In genomic region chr12:12508487-12509125, GRCm38 (mm10) we compare ENCODE assay signal across 13 mouse cellular contexts.
DNase-seq lines count a peak whose midpoint lies in the region; ATAC-seq lines count a peak whose summit lies in the region.
"Had no signal": no experiment of that assay in that cellular context is flagged by ENCODE, and none has a peak within 500 bp of the region (broad histone marks: within the 10 kb centered on the region; RNA-seq: fewer than 3 reads in every experiment).

No protein-coding gene starts in this region.

- no peak overlapping the region for H3K4me2 ChIP-seq in heart, embryonic 15.5 days
- no peak overlapping the region for H3K4me2 ChIP-seq in lung, embryonic 16.5 days (ENCODE audit: low read depth, low read length)
- no peak overlapping the region for H3K4me2 ChIP-seq in forebrain, embryonic 16.5 days (ENCODE audit: low read length)
- H3K4me2 ChIP-seq in stomach, embryonic 14.5 days (replicated peaks; ENCODE audit: low read depth, low read length), result no peak overlapping the region
- H3K4me2 ChIP-seq: liver, embryonic 11.5 days had no signal

- H3K9me3 ChIP-seq in heart, embryonic 15.5 days (replicated peaks), result no peaks in the 10 kb centered on the region
- no peaks in the 10 kb centered on the region for H3K9me3 ChIP-seq in lung, embryonic 16.5 days (ENCODE audit: control insufficient read depth, low read length)
- no peaks in the 10 kb centered on the region for H3K9me3 ChIP-seq in forebrain, embryonic 16.5 days (ENCODE audit: control insufficient read depth, low read length)
- no peaks in the 10 kb centered on the region for H3K9me3 ChIP-seq in stomach, embryonic 14.5 days (ENCODE audit: control insufficient read depth, low read depth, low read length)

- H3K27me3 ChIP-seq in heart, embryonic 15.5 days, result no peaks in the 10 kb centered on the region
- no peaks in the 10 kb centered on the region for H3K27me3 ChIP-seq in lung, embryonic 16.5 days (ENCODE audit: control insufficient read depth, insufficient read depth, low read depth, low read length)
- no peaks in the 10 kb centered on the region for H3K27me3 ChIP-seq in forebrain, embryonic 16.5 days (replicated peaks; ENCODE audit: control insufficient read depth, insufficient read depth, low read length)
- no peaks in the 10 kb centered on the region for H3K27me3 ChIP-seq in stomach, embryonic 14.5 days (ENCODE audit: control insufficient read depth, insufficient read depth, low read length)

- no peak overlapping the region for H3K4me3 ChIP-seq in heart, embryonic 15.5 days
- no peak overlapping the region for H3K4me3 ChIP-seq in lung, embryonic 16.5 days (ENCODE audit: low read length)
- H3K4me3 ChIP-seq in forebrain, embryonic 16.5 days (replicated peaks; ENCODE audit: low read length), result no peak overlapping the region
- H3K4me3 ChIP-seq in stomach, embryonic 14.5 days (ENCODE audit: low read depth, low read length), result no peak overlapping the region
- H3K4me3 ChIP-seq: myocyte had no signal

- H3K36me3 ChIP-seq in heart, embryonic 15.5 days, result no peaks in the 10 kb centered on the region
- H3K36me3 ChIP-seq in lung, embryonic 16.5 days (ENCODE audit: control insufficient read depth, insufficient read depth, low read length), result no peaks in the 10 kb centered on the region
- no peaks in the 10 kb centered on the region for H3K36me3 ChIP-seq in forebrain, embryonic 16.5 days (ENCODE audit: control insufficient read depth, insufficient read depth)
- no peaks in the 10 kb centered on the region for H3K36me3 ChIP-seq in stomach, embryonic 14.5 days (ENCODE audit: control insufficient read depth, insufficient read depth, low read length)

- H3K4me1 ChIP-seq in heart, embryonic 15.5 days (replicated peaks), result peaks cover 24% of the 10 kb centered on the region
- peaks cover 6% of the 10 kb centered on the region; the same call in 1 of the 2 replicates for H3K4me1 ChIP-seq in lung, embryonic 16.5 days (replicated peaks; ENCODE audit: control insufficient read depth, insufficient read depth, low read length)
- peaks cover 11% of the 10 kb centered on the region; the same call in 1 of the 2 replicates for H3K4me1 ChIP-seq in forebrain, embryonic 16.5 days (replicated peaks; ENCODE audit: control insufficient read depth, insufficient read depth, low read length)
- 0 out of 2 replicates have a peak, but pooled peaks cover 7% of the 10 kb centered on the region for H3K4me1 ChIP-seq in stomach, embryonic 14.5 days (ENCODE audit: control insufficient read depth, insufficient read depth, low read length)

- WGBS in heart, embryonic 15.5 days, result 67% methylated on average over 9 of the region's 9 CpGs
- WGBS in lung, embryonic 16.5 days, result 59% methylated on average over 9 of the region's 9 CpGs
- WGBS in forebrain, embryonic 16.5 days, result 28% methylated on average over 9 of the region's 9 CpGs
- 64% methylated on average over 9 of the region's 9 CpGs for WGBS in stomach, embryonic 14.5 days

- ATAC-seq in heart, embryonic 15.5 days (replicated peaks; ENCODE audit: insufficient number of reproducible peaks, insufficient read depth, low FRiP score, low read depth), result no peak
- ATAC-seq in lung, embryonic 16.5 days (ENCODE audit: low read depth), result no peak
- ATAC-seq in forebrain, embryonic 16.5 days, result peak; percentile 45; the same call in 1 of the 2 replicates
- ATAC-seq in stomach, embryonic 14.5 days (ENCODE audit: insufficient number of reproducible peaks, insufficient read depth, low FRiP score, low read depth), result no peak
- ATAC-seq in frontal cortex, adult (ENCODE audit: low TSS enrichment), result no peak

- DNase-seq in heart, adult 18-20 months, result no peak
- no peak for DNase-seq in lung, postnatal 36 days
- no peak for DNase-seq in retina, embryonic 14.5 days (ENCODE audit: low spot score)
- DNase-seq: cerebellum, adult 8-10 months; heart, adult 11 months had no signal

- H3K27ac ChIP-seq in heart, embryonic 15.5 days, result peak overlapping the region; percentile 64
- peak overlapping the region; percentile 76 for H3K27ac ChIP-seq in lung, embryonic 16.5 days (ENCODE audit: low read length)
- H3K27ac ChIP-seq in forebrain, embryonic 16.5 days (ENCODE audit: low read length), result 0 out of 2 replicates have a peak overlapping the region, but pooled peaks have one; percentile 3
- H3K27ac ChIP-seq in stomach, embryonic 14.5 days (ENCODE audit: low read length), result peak overlapping the region; percentile 75
- H3K27ac ChIP-seq: macrophage had no signal

- H3K9ac ChIP-seq in heart, embryonic 15.5 days, result no peak overlapping the region
- H3K9ac ChIP-seq in lung, embryonic 16.5 days (ENCODE audit: low read length), result no peak overlapping the region
- no peak overlapping the region for H3K9ac ChIP-seq in forebrain, embryonic 16.5 days (replicated peaks; ENCODE audit: low read depth, low read length)
- no peak overlapping the region for H3K9ac ChIP-seq in stomach, embryonic 14.5 days (replicated peaks; ENCODE audit: low read depth, low read length)

Comparison
In these comparisons a context has a peak if more than half of its experiments do, and no peak if none do; other contexts are left out.
1. H3K27ac ChIP-seq: peak in every context shown above with its lines; median percentile 76 in lung, embryonic 16.5 days; 75 in stomach, embryonic 14.5 days; 64 in heart, embryonic 15.5 days; 3 in forebrain, embryonic 16.5 days.